Mouse (Mus musculus) olfactory bulb, adult 2 months (tissue): ENCODE measurements around the gene Usp46. TPM values are rescaled to one million over a fixed set of nuclear protein-coding genes. Genes with fewer than 3 reads are reported as not detected.
A peak's percentile ranks its signal among the peaks of the same experiment; 100 is the strongest.

Source experiments
- H3K27ac ChIP-seq: fragments of 200-500 bp; 2 replicates; pipeline ENCODE4 v1.5.1; 2012; ENCODE audit warnings: low read depth, low read length; ENCODE audit not compliant: insufficient read depth
- H3K4me1 ChIP-seq: fragments of 200-500 bp; 2 replicates; pipeline ENCODE4 v1.6.1; 2012; ENCODE audit warnings: low read length; ENCODE audit not compliant: control insufficient read depth, insufficient read depth
- H3K4me3 ChIP-seq: fragments of 200-500 bp; 2 replicates; pipeline ENCODE4 v1.5.1; 2012; ENCODE audit warnings: mild to moderate bottlenecking, low read depth, low read length, moderate library complexity; ENCODE audit not compliant: insufficient read depth
- CTCF ChIP-seq: fragments of 200-500 bp; IDR thresholded peaks from 2 replicates; pipeline ENCODE4 v1.5.1; 2012; ENCODE audit warnings: low read depth, mild to moderate bottlenecking, low read length, moderate library complexity; ENCODE audit not compliant: insufficient read depth
- POLR2A ChIP-seq: fragments of 200-500 bp; IDR thresholded peaks from 2 replicates; pipeline ENCODE4 v1.6.1; 2012; ENCODE audit warnings: mild to moderate bottlenecking, low read depth, low read length, moderate library complexity; ENCODE audit not compliant: insufficient read depth
- WGBS: fragments of 180-500 bp; shearing (Covaris S2); methylation state at CpG from one replicate; pipeline ENCODE4 v1.1.7; 2018; 5-methylcytosine and 5-hydroxymethylcytosine counted together
- polyA plus RNA-seq: library from polyadenylated mRNA; stranded (reverse); fragments of >200 nt; gene quantifications from 2 replicates; pipeline ENCODE4 v1.2.4, GENCODE M21; 2012; ENCODE audit warnings: low replicate concordance; ENCODE audit not compliant: missing spikeins, insufficient read depth, insufficient read length

Gene Usp46
- 164 TPM in 1 of 2 replicates, not detected in the other for polyA plus RNA-seq

DNA sequence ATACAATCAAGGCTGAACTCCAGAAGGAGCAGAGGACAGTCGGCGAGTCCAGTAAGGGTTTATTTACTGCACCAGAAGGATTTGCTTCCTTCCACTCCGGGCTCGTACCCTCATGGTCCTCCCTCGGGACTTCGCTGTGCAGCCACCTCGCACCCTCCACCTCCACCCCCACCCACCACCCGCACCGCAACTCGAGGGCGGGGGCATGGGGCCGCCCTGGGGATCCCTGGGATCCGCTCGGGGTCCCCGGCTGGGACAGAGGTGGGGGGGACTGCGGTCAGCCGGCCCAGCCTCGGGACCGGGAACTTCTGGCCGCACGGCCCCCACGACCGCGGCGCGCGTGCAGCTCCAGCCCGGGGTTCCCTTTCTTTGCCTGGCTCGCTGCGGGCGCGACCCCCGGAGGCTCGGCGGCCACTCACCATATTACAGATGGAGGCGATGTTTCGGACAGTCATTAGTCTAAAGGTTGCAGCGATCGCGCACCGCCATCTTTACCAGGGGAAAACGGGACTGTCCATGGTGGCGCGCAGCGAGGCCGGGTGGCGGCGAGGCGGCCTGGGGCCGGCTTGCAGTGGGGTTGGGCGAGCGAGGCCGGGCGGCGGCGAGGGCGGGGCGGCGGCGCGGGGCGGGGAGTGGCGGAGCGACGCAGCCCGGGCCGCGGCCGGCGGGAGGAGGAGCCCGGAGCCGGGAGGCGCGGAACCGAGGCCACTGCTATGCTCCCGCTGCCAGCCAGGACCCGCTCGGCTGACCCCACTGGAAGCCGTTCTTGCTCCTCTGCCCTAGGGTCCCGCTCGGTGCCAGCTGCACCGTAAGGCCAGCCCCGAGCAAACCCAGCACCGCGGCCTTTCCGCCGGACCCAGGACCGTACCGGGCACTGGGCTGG is at the start of gene Usp46:
Gene Usp46 (minus strand): TSS at position 601 of the 883 bp plus-strand sequence.
- peaks cover 12% of the 10 kb centered on the region for H3K4me1 ChIP-seq
- 1% methylated on average over 83 of the region's 89 CpGs for WGBS
- H3K27ac ChIP-seq: peak within 1 kb of the TSS; percentile 97
- TF ChIP-seq CTCF (0 out of 2 replicates have a peak, but pooled peaks have one; percentile 6), POLR2A (no peak; the same call in none of the 2 replicates)
- peak within 1 kb of the TSS; percentile 99 for H3K4me3 ChIP-seq

DNA sequence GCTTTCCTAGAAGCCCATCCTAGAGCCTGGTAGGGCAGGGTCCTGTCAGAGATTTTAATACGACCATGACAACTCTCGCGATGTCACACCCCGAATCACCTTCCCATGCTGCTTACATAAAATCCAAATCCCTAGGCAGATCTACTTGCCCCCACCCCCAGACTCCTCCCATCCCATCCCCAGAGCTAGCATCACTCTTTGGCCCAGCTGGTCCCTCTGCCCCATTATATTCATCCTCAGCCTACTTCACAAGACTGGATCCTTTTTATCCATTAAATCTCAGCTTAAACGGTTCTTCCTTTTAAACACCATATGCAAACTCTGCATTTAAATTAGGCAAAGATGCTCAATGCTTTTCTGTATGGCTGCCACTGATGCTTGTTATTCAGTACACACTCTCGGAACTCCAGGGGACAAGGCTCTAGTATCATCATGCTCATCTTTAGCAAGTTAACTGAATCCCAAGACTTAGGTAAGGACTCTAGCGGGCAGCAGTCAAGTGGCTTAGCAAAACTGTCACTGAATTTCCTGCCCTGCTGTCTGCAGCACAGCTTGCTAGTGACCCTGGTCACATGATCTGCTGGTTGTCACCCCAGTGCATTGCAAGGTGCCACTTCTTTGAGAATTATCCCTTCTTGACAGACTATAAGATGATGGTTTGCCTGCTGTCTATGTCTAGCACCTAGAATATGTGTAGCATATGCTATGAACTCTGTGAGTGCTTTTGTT is 45.9 kb upstream of the Usp46 start:
- WGBS: 86% methylated on average over 7 of the region's 7 CpGs
- TF ChIP-seq POLR2A: no peak
- no peak for TF ChIP-seq CTCF
- Histone ChIP-seq H3K4me1 (no peaks in the 10 kb centered on the region), H3K27ac (no peak overlapping the region), H3K4me3 (no peak overlapping the region)

DNA sequence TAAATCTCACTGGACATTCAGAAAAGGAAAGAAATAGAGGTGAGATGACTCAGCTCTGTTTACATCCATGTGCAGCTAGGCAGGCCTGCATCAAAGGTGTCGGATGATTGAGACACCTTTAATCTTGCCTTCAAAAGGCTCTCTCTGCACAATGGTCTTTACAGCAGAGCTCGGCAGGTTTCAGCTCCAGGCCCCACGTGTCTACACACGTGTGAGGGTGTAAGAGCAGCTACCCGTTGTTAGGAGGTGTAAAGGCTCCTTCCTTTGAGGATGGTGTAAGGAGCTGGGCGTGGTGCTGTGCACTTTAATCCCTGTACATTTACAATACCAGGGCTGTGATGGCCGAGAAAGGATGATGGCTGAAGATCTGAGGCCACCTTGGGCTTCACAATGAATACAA is 37.2 kb upstream of the Usp46 start:
- H3K27ac ChIP-seq: peak overlapping the region; percentile 39
- H3K4me1 ChIP-seq: peaks cover 8% of the 10 kb centered on the region; the same call in 1 of the 2 replicates
- TF ChIP-seq POLR2A: no peak
- TF ChIP-seq CTCF: no peak
- WGBS: 40% methylated on average over 7 of the region's 7 CpGs
- H3K4me3 ChIP-seq: no peak overlapping the region

DNA sequence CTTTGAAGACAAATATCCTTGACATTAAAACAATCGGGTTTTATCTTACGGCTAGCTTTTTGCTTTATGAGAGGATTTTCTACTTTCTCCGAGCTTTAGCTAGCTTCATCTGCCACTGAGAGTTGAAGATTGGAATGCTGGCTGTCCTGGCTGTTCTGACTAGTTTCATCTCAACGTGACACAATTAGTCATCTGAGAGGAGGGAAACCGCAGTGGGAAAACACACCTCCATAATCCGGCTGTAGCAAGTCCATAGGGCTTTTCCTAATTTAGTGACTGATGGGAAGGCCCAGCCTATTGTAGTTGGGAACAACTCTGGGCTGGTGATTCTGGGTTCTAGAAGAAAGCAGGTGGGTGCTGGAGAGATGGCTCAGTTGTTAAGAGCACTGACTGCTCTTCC is 33.5 kb upstream of the Usp46 start:
- H3K27ac ChIP-seq: no peak overlapping the region
- 79% methylated on average over 6 of the region's 6 CpGs for WGBS
- TF ChIP-seq POLR2A (no peak), CTCF (no peak)
- no peak overlapping the region for H3K4me3 ChIP-seq
- peaks cover 13% of the 10 kb centered on the region; the same call in 1 of the 2 replicates for H3K4me1 ChIP-seq

DNA sequence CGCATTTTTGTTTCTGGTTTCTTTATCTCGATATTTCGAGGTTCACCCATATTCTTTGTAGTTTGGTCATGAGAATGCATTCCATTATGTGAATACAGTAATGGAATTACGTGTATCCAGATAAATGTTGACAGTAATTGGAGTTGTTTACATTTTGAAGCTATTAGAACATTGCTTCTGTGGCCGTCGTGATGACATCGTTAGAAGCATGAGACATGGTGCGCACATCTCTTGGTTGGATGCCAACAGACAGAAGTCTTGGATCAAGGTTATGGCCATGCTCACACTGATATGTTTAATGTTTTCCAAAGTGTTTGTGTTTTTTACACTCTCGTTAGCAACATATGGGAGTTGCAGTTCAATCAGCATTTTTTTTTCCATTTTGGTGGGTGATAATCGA is 30.8 kb upstream of the Usp46 start:
- WGBS: 81% methylated on average over 10 of the region's 10 CpGs
- H3K27ac ChIP-seq: no peak overlapping the region
- no peak overlapping the region for H3K4me3 ChIP-seq
- no peak for TF ChIP-seq POLR2A
- TF ChIP-seq CTCF: no peak
- 0 out of 2 replicates have a peak, but pooled peaks cover 5% of the 10 kb centered on the region for H3K4me1 ChIP-seq

DNA sequence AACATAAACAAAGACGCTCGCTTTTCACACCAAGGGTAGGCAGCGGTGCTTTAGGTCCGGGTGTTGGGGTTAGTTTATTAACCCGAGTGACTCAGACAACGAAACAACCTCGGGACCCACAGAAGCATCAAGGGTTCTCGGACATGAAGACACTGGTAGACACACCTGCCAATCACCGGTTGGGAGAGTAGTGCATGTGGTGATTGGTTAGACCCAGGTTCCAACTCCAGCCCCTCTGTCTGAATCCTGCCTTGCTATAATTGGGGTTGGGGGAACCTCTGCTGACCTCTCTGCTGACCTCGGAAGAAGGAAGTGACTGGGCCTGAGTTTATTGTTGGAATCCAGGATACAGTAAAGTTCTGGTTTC is 29.6 kb upstream of the Usp46 start:
- TF ChIP-seq CTCF (no peak), POLR2A (no peak)
- 0 out of 2 replicates have a peak, but pooled peaks cover 5% of the 10 kb centered on the region for H3K4me1 ChIP-seq
- H3K27ac ChIP-seq: no peak overlapping the region
- H3K4me3 ChIP-seq: no peak overlapping the region
- 84% methylated on average over 10 of the region's 10 CpGs for WGBS

DNA sequence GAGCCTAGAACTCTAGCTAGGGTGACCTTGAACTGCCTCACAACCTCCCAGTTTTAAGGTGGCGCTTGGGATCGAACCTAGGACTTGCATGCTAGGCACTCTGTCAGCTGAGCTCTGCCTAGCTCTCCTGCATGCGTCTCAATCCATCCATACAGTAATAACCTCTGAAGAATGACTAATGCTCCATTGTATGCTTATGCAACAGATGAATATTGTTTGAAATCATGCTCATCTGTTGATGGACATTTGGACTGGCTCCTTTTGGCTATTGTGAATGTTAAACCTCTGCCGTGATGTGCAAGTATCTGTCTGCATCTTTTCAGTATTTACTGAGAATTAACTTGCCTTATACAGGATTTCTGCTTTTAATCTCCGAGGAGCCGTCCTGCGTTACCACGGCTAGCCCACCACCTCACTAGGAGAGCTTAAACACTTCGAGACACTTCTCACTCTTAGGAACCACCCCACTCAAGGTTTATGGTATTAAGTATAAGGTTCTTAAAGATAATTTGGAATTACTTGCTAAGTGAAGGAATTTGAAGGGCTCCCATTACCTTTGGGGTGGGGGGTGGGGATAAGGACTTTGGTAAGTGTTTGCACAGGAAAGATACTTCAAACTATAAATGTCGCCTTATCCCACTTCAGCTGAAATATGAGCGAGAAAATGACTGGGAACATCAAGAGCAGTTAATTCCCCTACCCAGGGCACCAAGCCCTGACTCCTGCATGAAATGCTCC is 29.1 kb upstream of the Usp46 start:
- WGBS: 94% methylated on average over 11 of the region's 11 CpGs
- no peak overlapping the region for H3K27ac ChIP-seq
- 0 out of 2 replicates have a peak, but pooled peaks cover 5% of the 10 kb centered on the region for H3K4me1 ChIP-seq
- no peak overlapping the region for H3K4me3 ChIP-seq
- TF ChIP-seq POLR2A (no peak), CTCF (no peak)

DNA sequence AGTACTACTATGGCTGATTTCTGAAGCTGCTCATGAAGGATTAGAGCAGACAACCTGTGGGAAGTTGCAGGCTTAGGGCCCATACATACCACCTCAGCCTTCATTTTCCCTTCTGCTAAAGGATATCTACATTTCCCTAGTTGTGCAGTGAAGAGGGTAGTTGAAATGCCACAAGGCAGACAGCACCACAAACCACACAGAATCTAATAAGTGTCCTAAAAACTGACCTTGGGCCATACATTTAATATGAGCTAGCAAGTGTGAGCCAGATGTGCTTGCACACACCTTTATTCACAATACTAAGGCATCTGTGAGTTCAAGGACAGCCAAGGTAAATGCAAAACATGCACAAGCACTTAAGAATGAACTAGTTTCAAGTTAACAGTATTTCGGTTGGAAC is 27.8 kb upstream of the Usp46 start:
- 100% methylated on average over 1 of the region's 1 CpGs for WGBS

More for the DNA sequence above, 27.8 kb upstream of the Usp46 start:
- no peak overlapping the region for H3K4me3 ChIP-seq
- no peak overlapping the region for H3K27ac ChIP-seq
- 0 out of 2 replicates have a peak, but pooled peaks cover 5% of the 10 kb centered on the region for H3K4me1 ChIP-seq
- no peak for TF ChIP-seq POLR2A
- TF ChIP-seq CTCF: no peak
